13 mouse cellular contexts compared by ENCODE assay signal in the genomic region with DNA sequence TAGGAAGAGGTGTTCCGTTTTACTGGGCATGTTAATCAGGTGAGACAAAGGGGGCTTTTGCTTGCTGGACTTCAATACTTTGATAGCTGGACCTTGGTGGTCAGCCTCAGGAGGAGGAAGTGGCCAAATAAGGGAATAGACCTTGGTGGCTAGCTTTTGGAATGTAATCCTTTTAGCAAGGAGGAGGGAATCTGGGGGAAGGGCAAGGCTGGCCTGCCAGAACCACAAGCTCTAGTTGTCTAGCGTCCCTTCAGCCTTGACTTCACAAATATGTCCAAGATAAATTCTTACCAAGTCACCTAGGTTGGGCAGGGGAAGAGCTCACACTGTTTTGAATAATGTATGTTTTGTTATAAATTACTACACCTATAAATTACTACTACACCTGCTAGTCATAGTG.
A peak's percentile ranks its signal among the peaks of the same experiment; 100 is the strongest.
DNase-seq lines count a peak whose midpoint lies in the region.
"Had no signal": no experiment of that assay in that cellular context is flagged by ENCODE, and none has a peak within 500 bp of the region (broad histone marks: within the 10 kb centered on the region; RNA-seq: fewer than 3 reads in every experiment).

No protein-coding gene starts in this region.

- DNase-seq in adrenal gland, adult 2 months, result peak; percentile 85
- DNase-seq in adrenal gland, postnatal 4 days (ENCODE audit: low spot score in 2 of 2), result no peak
- peak; percentile 39 for DNase-seq in ovary, postnatal 36 days (ENCODE audit: low spot score)
- no peak for DNase-seq in ovary, postnatal 10 days (ENCODE audit: low spot score)
- peak; percentile 78 for DNase-seq in adrenal gland, adult 8-10 months
- peak; percentile 76 to 77 for DNase-seq in adrenal gland, postnatal 36 days
- DNase-seq in kidney, postnatal 10 days, result no peak
- no peak for DNase-seq in kidney, adult 18-20 months
- DNase-seq: cerebellum, adult 11-12 months; cerebellum, adult 9-10 months; cerebellum, postnatal 25 days; gastrocnemius, postnatal 36 days; heart, adult 11 months had no signal

Comparison
In these comparisons a context has a peak if more than half of its experiments do, and no peak if none do; other contexts are left out.
1. DNase-seq: peak in adrenal gland, adult 2 months (single experiment), ovary, postnatal 36 days (single experiment), adrenal gland, adult 8-10 months (single experiment) and adrenal gland, postnatal 36 days (2 of 2); none in adrenal gland, postnatal 4 days (0 of 2), ovary, postnatal 10 days (single experiment), kidney, postnatal 10 days (single experiment) and kidney, adult 18-20 months (single experiment).